8 mouse cellular contexts compared by ENCODE assay signal in genomic region chr2:166805250-166806172, GRCm38 (mm10). TPM values are rescaled to one million over a fixed set of nuclear protein-coding genes. Genes with fewer than 3 reads are reported as not detected.
A peak's percentile ranks its signal among the peaks of the same experiment; 100 is the strongest.
DNase-seq lines count a peak whose midpoint lies in the region; ATAC-seq lines count a peak whose summit lies in the region.

Gene Arfgef2 (plus strand): TSS chr2:166805588.

- peak; percentile 92 for DNase-seq in R1 (ENCODE audit: low read depth, low spot score)
- peak; percentile 91 to 97 for DNase-seq in cerebellum, postnatal 25 days
- peak; percentile 60 to 73 for DNase-seq in frontal cortex, postnatal 25 days (ENCODE audit: low spot score in 2 of 2)
- DNase-seq in layer of hippocampus, postnatal 25 days (ENCODE audit: extremely low spot score in 1 of 2, low spot score in 1 of 2), result peak; percentile 74
- DNase-seq in lung, postnatal 14 days, result peak; percentile 91
- peak; percentile 89 for DNase-seq in ovary, postnatal 36 days (ENCODE audit: low spot score)
- DNase-seq in thymus, postnatal 14 days, result peak; percentile 94

- 0 out of 2 replicates have a peak, but pooled peaks cover 6% of the 10 kb centered on the region for H3K27me3 ChIP-seq in hindbrain, embryonic 13.5 days

- no peaks in the 10 kb centered on the region for H3K36me3 ChIP-seq in hindbrain, embryonic 13.5 days

- ATAC-seq in hindbrain, embryonic 13.5 days (ENCODE audit: low FRiP score), result peak; percentile 90

- H3K4me2 ChIP-seq in hindbrain, embryonic 13.5 days, result peak within 1 kb of the TSS; percentile 80

- peak within 1 kb of the TSS; percentile 76 for H3K4me3 ChIP-seq in hindbrain, embryonic 13.5 days

- WGBS in hindbrain, embryonic 13.5 days, result under 1% methylated on average over 71 of the region's 76 CpGs

- peak within 1 kb of the TSS; percentile 91 for H3K9ac ChIP-seq in hindbrain, embryonic 13.5 days

- H3K4me1 ChIP-seq in hindbrain, embryonic 13.5 days (replicated peaks), result peaks cover 22% of the 10 kb centered on the region

- no peaks in the 10 kb centered on the region for H3K9me3 ChIP-seq in hindbrain, embryonic 13.5 days

- peak within 1 kb of the TSS; percentile 66 for H3K27ac ChIP-seq in hindbrain, embryonic 13.5 days

RNA-seq across cellular contexts. Expression of gene Arfgef2, which starts in this region (rescaled TPM):
- polyA plus RNA-seq in hindbrain, embryonic 13.5 days (2015; fragmentation: Nextera tagmentation; extraction: Ambion mirVana), result 3.7 and 4.0 TPM in 2 replicates
- 10 to 100 TPM; 45.7 to 48.5 TPM for total RNA-seq in layer of hippocampus, postnatal 25 days (2021)

Comparison
In these comparisons a context has a peak if more than half of its experiments do, and no peak if none do; other contexts are left out.
1. Peak in every context shown above with its lines: DNase-seq, ATAC-seq, H3K4me3 ChIP-seq and H3K27ac ChIP-seq.